Mouse (Mus musculus) mesoderm, embryonic 11.5 days (tissue): Measurements from ENCODE around the gene Tssc4.
A peak's percentile ranks its signal among the peaks of the same experiment; 100 is the strongest.

ENCODE experiments used
- DNase-seq: peaks from one replicate; pipeline ENCODE4 v3.0.0-alpha.2; 2012; ENCODE audit warnings: low read depth, low spot score

Gene Tssc4

DNA sequence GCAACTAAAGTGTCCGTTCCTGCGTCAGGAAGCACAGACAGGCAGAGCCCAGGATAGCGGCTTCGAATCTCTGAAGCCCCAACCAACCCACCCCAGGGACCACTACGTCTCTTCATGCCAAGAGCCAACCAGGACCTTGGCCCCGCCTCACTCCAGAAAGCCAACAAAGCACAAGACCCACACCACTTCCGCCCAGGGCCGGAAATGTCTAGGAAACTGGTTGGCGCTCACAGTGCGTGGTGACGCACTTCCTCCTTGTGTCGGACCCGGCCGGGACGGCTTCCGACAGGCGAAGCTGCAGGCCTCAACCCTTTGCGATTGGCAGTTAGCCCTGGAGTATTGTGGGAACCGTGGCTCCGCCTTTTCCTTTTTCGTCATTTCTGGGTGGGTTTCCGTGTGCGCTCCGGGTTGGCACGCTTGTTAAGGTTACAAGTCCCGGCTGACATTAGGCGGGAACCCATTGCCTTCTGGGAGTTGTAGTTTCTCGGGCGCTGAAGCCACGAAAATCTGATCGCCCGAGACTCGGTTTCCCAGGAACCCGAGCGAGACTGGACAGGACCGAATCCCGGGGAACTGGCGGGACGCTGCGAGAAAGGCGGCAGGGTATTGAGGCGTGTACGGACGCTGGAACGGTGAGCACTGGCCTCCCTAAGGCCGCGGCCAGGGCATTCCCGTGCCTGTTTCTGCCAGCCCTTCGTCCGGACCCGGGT is at the start of gene Tssc4:
Gene Tssc4, plus strand, starts transcription at position 368 of the 710 bp plus-strand sequence.
- DNase-seq: peak; percentile 100

DNA sequence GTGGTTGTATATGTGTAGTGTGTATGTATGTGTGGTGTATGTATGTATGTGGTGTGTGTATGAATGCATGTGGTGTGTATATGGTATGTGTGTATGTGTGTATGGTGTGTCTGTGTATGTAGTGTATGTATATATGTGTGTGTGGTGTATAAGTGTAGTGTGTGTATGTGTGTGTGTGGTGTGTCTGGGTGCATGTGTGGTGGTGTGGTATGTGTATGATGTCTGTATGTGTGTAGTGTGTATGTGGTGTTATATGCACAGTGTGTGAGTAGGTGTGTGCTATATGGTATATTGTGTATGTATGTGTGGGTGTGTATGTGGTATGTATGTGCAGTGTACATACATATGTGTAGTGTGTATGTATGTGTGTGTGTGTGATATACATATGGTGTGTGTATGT is 49.0 kb upstream of the Tssc4 start:
- DNase-seq: no peak

DNA sequence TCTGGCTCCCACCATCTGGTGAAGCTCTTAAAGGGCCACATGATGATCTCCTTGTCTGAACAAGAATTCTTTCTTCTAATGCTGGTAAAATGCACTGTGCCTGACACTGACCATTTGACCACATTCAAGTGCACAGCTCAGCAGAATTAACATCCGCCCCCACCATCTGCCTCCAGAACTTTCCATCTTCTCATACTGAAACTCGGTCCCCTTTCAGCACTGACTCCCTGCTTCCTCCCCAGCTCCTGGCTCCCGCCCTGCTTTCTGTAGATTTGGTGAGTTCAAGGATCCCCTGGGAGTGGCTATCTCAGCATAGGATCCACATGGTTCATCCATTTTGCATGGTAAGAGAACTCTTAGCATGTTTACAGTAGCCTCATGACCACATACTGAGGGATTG is 48.3 kb upstream of the Tssc4 start:
- no peak for DNase-seq

DNA sequence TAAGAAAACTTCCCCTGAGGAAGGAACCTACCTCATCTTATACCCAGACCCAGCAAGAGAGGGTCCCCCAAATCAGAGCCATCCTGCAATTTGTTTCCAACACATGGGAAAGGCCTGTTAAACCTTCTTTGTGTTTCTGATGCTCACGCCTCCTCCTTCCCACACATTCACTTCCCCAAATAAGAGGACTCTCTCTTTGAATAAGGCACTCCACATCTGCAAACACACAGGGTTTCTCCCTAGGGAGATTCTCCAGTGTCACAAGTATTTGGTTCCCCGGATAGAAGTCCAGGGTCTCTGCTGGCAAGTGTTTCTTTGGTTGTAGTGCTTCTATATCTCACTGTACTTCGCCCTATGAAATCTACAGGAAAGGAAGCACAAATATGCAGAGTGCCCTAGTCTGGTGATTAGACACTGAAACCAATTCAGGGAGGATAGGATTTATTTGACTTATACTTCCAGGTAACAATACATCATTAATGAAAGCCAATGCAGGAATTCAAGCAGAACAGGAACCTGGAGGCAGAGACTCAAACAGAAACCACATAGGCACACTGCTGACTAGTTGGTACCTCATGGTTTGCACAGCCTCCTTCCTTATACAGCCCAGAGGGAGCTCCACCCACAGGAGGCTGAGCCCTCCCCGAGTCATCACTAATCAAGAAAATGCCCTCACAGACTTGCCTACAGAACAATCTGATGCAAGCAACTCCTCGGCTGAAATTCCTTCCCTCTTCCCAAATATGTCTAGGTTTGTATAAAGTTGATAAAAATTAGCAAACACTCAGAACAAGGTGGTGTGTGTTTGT is 47.5 kb upstream of the Tssc4 start:
- no peak for DNase-seq

DNA sequence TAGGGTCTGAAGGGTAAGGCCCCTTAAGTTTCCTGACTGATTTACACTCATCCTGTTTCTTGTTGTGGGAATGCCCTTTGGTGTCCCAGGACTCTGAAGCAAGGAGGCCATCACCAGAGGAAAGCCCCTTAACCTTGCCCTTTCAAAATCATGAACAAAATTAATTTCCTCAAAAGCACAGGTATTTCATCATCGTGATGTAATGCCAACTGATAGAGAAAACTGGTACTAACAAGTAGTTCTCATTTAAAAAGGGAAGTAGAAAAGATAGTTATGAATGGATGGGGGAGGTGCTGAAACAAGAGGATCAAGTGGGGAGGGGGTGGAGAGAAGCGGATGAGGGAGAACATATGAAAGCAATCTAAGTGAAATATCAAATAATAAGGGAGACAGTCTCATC is 45.5 kb upstream of the Tssc4 start:
- no peak for DNase-seq

DNA sequence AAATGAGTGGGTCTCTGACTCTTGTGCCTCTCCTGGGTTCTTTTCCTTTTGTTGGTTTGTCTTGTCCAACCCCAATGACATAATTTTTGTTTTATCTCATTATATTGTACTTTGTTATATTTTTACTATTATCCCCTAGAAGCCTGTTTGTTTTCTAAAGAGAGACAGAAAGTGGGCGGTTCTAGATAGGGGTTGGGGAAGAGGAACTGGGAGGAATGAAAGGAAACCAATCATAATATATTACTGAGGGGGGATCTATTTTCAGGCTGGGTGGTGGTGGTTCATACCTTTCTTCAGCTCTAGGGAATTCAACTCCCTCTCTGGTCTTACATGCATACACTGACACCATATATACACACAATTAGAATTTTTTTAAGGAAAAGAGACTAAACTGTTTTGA is 44.8 kb upstream of the Tssc4 start:
- no peak for DNase-seq

DNA sequence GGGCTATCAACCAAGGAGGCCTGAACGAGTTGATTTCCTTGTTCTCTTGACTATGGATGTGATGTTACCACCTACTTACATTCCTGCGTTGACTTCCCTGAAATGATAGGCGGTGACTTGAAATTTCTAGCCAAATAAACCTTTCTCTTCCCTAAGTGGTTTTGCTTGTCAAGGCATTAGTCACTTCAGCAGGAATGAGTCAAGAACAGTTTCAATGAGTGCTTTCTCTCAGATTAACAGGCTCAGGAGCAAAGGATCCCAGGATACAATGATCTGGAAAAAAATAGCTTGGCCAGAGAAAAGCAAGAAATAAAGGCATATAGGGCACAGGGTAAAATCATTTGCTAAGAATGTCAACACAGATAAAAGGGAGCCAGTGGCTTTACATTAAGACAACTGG is 43.6 kb upstream of the Tssc4 start:
- no peak for DNase-seq

DNA sequence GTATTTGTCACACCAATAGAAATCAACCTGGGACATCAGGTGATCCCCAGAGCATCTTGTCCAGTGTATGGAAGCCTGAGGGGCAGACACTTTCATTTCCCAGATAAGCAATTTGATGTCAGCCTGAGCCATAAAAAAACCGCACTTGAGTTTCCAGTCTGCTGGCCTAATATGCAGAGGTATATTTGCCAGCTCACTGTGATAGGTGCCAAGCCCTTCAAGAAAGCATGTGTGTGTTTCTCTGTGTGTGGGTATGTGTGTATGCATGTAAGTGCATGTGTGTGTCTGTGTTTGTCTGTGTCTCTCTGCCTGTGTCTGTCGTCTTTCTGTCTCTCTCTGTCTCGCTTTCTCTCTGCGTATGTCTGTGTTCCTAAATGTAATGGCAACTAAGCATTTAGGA is 41.9 kb upstream of the Tssc4 start:
- DNase-seq: no peak

DNA sequence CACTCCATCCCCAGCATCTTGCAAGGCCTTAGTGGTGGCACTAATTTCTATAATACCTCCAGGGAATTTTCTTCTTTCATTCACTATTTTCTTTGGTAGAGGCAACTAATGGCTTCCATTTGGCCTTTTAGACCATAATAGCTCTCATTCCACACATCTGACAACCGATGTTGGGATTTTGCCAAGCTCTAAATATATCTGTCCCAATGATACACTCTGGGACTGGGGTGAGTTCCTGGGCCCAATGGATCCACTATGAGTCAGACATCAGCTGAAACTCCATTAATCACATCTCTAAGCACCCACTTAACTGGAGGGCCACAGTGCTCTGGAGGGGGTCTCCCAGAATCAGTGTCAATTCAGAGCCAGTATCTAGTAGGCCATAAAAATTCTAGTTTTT is 37.2 kb upstream of the Tssc4 start:
- no peak for DNase-seq

- DNase-seq: no peak
Observed at GRCm38 (mm10) chr7:143033581-143033980, 35.5 kb upstream of the Tssc4 start.

GRCm38 (mm10) chr7:143034112-143034511 is 34.9 kb upstream of the Tssc4 start:
- no peak for DNase-seq

DNA sequence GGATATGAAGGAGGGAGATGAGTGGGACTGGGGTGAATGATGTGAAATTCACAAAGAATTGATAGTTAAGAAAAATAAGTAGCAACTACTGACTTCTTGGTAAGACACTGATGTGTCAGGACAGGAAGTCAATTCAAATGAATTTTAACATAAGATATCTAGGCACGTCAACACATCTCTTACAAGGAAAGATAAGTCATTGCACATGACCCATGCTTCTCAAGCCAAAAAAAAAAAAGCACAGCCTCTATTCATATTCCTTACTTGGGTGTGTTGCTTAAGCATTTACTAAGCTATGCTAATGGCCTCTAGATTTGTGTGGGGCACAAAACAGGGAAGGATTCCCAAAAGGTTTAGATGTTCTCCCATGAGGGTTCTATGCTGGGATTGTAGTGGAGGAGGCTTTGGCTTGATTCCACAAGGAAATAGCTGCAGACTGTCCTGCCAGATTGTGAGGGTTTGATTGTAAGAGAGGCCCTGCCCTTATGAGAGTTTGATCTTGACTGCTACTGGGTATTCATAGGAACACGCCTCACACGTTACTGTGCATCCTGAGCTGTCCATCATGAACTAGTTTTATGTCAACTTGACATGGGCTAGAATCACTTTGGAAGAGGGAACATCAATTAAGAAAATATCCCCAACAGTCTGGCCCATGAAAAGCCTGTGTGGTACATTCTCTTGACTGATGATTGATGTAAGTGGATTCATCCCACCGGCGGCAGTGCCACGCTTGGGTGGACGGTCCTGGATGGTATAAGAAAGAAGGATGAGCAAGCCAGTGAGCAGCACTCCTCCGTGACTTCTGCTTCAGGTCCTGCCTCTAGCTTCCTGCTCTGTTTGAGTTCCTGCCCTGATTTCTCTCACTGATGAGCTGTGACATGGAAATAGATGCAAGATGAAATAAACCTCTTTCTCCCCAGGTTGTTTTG is 34.3 kb upstream of the Tssc4 start:
- DNase-seq: no peak

DNA sequence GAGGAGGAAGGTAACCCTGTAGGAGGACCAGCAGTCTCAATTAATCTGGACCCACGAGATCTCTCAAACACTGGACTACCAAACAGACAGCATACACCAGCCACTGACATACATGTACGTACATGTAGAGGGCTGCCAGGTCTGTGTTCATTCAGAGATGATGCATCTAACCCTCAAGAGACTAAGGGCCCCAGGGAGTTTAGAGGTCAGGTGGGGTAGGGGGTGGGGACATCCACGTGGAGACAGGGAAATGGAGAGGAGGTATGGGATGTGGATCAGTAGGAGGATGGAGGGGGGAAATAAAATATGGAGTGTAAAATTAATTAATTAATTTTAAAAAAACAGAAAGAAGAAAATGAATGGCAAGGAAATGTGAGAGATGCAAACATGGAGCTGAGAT is 32.3 kb upstream of the Tssc4 start:
- DNase-seq: no peak

- no peak for DNase-seq
Observed at GRCm38 (mm10) chr7:143037306-143037705, 31.7 kb upstream of the Tssc4 start.

DNA sequence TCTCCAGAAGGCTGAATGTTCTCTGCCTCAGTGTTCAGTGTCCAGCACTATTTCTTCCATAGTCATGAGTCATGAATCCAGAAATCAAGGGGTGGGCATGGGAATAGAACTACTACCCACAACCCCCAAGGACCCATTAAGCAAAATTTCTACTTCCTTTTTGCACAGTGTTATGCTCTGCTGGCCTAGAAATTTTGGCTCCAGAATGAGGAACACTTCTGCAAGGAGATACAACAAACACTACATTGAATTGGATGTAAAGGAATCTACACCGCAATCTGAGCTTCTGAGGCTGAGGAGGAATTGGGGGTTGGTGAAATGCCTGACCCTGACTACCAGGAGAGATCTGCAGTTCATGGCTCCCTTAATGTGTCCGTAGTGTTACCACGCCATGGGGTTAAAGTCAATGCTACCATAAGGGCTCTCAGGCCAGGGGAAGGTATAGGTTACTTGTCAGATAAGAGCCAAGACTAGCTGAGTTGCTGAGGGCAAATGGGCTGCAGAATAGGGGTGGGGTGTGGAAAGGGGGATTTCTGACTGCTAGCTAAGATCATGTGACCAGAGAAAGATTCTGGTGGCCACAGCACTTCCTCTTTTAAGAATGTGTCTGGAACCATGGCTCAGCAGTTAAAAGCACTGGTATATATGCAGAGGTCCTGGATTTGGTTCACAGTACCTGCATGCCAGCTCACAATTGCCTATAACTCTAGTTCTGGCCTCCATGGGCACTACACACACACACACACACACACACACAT is 30.7 kb upstream of the Tssc4 start:
- DNase-seq: no peak

DNA sequence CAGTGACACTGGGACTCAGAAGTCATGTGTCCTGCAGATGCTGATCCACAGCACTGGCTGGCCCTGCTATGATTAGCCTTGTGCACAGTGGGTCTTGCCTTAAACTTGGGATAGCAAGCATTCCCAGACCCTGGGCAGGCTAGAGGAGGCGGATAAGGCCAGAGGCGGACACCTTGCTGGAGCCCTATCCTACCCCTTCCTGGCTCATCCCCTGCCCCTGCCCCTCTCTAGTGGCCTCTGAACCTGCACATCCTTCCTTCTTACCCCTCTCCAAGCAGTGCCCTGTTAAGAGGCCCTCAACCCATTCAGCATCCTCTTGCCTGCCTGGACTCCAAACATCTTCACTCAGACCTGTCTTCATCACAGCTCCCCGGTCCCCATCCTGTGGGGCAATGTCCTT is 28.5 kb upstream of the Tssc4 start:
- no peak for DNase-seq

DNA sequence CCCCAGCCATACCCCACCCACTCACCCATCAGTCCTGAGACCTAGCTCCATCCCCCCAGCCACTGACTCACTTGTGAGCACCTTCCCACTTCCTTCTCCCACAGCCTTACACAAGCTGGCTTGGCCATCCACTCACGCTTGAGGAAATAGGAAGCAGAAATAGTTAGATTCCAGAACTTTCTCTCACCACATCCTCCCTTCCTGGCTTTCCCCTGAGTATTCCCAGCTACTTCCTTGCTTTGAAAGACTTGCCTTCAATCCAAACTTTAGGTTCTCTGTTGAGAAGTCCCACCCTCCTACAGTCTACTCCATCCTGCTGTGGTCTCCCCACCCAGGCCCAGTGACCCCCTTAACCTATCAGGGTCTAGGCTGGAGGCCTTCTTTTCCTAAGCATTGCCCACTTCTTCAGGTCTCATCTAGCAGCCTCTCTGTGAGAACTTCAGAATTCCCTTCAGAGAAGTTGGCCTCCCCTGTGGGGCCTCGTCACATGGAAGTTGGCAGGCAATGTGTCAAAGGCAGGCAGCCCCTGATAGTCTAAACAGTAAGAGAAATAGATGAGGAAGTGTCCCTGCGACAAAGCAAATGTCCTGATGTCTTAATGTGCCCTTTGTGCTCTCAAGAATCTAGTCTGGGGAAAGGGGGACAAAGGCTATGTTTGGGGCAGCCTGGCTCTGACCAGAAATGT is 27.8 kb upstream of the Tssc4 start:
- DNase-seq: no peak

- no peak for DNase-seq
Observed at GRCm38 (mm10) chr7:143042089-143042488, 27.0 kb upstream of the Tssc4 start.

DNA sequence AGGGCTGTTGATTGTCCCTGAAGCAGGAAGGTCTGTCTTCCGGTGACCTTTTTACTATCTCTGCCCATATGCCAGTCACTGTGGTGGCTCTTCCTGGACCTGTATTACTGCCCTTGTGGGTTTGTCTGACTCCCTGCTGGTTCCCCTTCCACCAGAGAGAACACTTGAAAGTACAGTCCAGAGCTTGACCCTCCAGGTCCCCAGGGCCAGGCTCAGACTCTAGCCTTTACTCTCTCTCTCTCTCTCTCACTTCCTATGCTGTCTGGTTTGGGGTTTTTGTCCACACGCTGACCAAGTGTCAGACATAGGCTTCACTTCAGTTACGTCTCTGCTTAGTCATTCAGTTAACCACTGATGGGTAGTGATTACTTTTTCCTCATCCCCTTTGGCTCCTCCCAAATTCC is 26.1 kb upstream of the Tssc4 start:
- DNase-seq: no peak

DNA sequence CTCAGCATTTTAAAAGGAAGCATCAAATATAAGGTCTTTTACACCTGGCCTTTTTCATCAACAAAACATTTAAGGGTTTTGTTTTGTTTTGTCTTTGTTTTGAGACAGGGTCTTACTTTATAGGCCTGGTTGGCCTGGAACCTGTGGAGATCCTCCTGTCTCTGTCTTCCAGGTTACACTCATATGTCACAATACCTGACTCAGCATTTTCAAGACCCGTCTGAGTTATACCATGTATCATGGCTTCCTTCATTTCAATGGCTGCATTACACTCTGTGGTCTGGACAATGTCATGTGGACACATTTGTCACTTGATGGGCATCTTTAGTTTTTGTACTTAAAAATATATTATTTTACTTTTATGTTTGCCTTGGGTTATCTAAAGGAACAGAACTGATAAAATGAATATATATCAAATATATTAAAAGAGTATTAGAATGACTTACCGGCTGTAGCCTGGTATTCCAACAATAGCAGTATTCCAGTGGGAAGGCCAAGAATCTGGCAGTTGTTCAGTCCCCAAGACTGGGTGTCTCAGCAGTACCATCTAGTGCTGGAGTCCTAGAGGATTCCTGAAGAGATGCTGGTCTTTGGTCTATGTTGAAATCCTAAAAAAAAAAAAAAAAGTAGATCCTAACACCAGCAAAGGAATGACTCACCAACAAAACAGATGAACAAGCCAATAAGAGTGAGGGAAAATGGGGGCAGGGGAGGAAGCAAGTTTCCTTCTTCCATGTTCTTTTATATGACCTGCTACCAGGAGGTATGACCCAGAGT is 24.8 kb upstream of the Tssc4 start:
- DNase-seq: no peak
